Mouse (Mus musculus) hematopoietic stem cell, adult 5-6 weeks (primary cell): Measurements from ENCODE around the gene Pcyox1. TPM values are rescaled to one million over a fixed set of nuclear protein-coding genes. Genes with fewer than 3 reads are reported as not detected.
A peak's percentile ranks its signal among the peaks of the same experiment; 100 is the strongest.
"Not testable (repeated sequence)": the region's sequence is repeated elsewhere in the genome, so short reads cannot be mapped to it uniquely, and the experiment has no call there.

Source experiments
- ATAC-seq, 2 experiments: fragments of 125-278 bp in 1 of 2; replicated peaks in 1 of 2; 2 replicates each; pipeline ENCODE4 v1.8.0; 2016 to 2017; ENCODE audit warnings: inconsistent platforms in 2 of 2, mild to moderate bottlenecking in 2 of 2, moderate number of reproducible peaks in 2 of 2, low read depth in 1 of 2, moderate TSS enrichment in 1 of 2; ENCODE audit not compliant: low FRiP score in 2 of 2, poor library complexity in 2 of 2, severe bottlenecking in 2 of 2, insufficient read depth in 1 of 2, low TSS enrichment in 1 of 2
- total RNA-seq: library from RNA; stranded (forward); fragments of 172-1452, 232-1000 nt; gene quantifications from 2 replicates; pipeline ENCODE4 v1.2.3, GENCODE M21; 2017

The Pcyox1 gene
- total RNA-seq, 1 experiment from 2014 or later, result 57.0 TPM

GRCm38 (mm10) chr6:86402681-86403607 lies 6.0 kb upstream of the Pcyox1 start:
- ATAC-seq, result no peak

DNA sequence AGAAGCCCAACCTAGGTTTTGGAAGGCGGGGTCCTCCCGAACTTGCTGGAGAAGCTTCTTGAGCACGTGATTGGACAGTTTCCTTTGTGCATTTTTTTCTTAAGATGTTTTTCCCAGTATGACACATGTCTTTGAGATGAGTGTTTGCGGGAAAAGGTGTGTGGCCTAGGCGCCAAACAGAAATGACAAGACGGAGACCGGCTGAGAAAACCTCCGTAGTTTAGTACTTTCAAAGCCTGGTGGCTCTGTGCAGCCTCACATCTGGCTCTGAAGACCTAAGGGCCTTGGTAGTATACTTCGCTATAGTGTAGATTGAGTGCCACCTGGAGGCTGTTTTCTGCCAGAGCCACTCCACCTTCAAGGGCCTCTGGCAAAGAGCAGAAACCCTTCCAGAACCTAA lies 4.0 kb upstream of the Pcyox1 start:
- peak; percentile 52 to 66 for ATAC-seq

- no peak for ATAC-seq
Observed at GRCm38 (mm10) chr6:86399995-86400394, 3.0 kb upstream of the Pcyox1 start.

GRCm38 (mm10) chr6:86398986-86399385 lies 2.0 kb upstream of the Pcyox1 start:
- ATAC-seq, result no peak

GRCm38 (mm10) chr6:86397257-86397980 lies 465 bp upstream of the Pcyox1 start:
- peak; percentile 5 to 9 for ATAC-seq

DNA sequence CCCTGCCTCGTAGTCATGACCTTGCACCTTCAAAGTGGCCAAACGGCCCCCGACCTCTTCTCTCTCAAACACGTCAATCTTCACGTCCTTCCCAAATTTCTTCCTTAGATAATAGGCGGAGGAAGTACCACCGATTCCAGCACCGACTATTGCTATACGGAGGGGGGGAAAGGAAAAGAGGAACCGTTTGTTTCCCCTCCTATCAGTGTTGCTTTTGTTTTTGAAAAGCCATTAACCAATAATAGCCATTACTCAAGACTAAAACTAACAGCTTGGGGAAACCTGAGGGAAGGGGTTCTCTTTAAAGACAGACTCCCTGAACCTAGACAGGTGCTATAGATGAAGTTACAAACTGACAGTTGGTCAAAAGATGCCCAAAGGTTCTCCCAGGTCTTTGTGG lies 985 bp downstream of the Pcyox1 start:
- no peak for ATAC-seq

GRCm38 (mm10) chr6:86395021-86395420 lies 1.9 kb downstream of the Pcyox1 start:
- ATAC-seq, result no peak

DNA sequence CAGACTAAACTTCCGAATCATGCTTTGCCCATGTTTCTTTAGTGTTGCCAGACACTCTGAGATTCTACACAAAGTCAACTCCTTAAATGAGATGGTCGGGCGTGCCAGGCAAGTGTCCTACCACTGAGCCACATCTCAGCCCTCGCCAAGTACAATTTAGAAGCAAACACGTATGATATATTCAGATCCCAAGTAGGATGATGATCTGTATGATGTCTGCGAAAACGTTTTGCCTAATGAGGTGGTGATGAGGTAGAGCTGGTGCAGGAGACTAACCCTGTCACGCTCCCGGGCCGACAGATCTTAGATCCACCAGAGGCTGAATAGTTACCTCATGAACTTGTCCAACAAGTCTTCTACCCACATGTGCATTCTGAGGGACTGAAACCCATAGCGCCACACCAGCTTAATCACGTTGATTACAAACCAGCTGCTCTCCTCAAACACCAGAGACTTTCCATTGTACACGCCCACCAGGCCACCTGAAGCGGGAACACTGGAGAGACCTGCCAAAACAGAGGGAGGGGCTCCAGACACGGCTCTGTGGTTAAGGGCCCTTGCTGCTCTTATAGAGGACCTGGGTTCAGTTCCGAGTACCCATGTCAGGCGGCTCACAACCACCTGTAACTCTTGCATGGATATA lies 2.8 kb downstream of the Pcyox1 start:
- no peak for ATAC-seq

GRCm38 (mm10) chr6:86393187-86393586 lies 3.8 kb downstream of the Pcyox1 start:
- ATAC-seq, result no peak

DNA sequence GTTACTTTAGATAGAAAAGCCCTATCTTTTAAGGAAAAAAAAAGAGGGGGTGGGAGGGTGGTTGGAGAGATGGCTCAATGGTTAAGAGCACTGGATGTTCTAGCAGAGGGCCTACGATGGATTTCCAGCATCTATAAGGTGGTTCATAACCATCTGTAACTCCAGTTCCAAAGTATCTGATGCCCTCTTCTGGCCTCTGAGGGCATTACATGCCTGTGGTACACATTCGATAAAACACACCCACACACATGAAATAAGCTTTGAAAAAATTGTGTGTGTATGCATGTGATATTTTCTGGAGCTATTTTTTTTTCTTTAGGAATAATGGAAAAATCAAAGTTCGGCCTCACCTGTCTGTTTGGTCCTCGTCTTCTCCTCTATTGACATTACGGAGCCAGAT lies 5.6 kb downstream of the Pcyox1 start:
- no peak for ATAC-seq

- no peak for ATAC-seq
Observed at GRCm38 (mm10) chr6:86388461-86388860, 8.5 kb downstream of the Pcyox1 start.

DNA sequence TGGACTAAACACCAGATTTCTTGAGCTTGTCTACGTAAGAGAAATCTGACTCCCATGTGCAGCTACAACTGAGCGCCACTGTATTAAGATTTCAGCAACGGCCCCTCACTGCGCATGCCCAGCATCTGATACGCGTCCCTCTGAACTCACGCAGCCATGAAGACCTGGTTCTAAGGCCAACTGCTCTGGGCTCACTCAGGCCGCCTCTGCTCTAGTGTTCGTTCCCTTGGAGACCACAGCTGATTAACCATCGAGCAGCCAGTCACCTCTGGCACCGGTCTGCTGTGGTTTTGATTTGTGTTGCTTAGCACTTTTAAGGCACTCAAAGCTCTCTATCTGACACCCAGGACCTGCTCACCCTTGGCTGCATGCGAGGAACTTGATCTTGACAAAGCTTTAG lies 9.6 kb downstream of the Pcyox1 start:
- ATAC-seq, result no peak

DNA sequence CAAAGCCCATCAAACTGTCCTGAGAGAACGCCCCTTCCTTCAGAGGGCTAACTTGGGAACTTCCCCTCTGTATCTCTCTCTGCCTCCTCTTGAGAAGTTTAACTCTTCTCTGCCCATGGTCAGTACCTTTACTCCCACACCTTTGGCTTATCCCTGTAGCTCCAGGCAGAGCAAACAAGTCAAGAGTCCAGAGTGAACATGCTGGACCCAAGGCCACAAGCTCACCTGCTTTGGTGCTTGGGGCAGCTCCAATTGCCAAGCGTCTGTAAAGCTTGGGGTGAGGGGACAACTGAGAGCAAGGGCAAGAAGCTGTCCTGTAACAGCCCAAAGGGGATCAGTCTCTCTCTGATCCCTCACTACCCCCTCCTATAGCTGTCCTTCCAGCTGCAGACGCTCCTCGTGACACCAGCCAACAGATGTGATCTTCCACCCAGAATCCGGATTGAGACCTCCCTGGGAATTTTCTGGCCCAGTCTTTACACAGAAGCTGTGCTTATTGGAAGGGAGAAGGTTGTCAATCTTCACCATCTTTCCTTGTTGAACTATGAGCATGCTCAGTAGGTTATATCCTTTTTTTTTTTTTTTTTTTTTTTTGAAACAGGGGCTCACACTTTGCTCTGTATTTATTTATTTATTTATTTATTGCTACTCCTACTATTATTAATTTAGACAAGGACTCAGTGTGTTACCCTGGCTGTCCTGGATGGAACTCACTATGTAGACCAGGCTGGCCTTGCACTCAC lies 11.4 kb downstream of the Pcyox1 start:
- no peak for ATAC-seq

GRCm38 (mm10) chr6:86384692-86385091 lies 12.3 kb downstream of the Pcyox1 start:
- ATAC-seq, result no peak

DNA sequence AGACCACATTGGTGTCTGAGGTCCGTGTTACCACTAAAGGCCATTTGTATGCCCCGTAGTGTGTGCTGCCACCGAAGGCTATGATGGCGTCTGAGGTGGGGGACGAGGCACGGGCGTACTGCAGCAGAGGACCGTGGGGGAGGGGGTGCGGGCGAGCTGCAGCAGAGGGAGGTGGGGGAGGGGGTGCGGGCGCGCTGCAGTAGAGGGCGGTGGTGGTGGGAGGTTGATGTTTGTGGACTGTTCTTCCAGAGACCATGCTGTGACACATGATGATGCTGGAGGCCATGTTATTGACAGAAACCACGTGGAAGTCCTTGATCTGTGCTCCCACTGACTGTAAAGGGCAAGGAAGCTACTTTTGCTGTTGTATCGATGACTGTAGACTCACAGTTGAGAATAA lies 13.6 kb downstream of the Pcyox1 start:
- ATAC-seq, result no peak

GRCm38 (mm10) chr6:86382551-86382950 lies 14.4 kb downstream of the Pcyox1 start:
- no peak for ATAC-seq

DNA sequence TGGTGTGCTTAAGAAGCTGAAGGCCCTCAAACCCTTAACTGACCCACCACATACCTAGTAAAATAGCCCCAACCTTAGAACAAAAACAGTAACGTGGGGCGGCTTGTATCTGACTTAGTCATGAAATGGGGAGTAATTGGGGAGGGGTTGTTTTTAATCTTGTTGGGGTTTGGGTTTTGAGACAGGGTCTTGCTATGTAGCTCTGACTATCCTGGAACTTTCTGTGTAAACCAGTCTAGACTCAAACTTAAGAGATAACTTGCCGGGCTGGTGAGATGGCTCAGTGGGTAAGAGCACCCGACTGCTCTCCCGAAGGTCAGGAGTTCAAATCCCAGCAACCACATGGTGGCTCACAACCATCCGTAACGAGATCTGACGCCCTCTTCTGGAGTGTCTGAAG lies 16.8 kb downstream of the Pcyox1 start:
- not testable (repeated sequence) for ATAC-seq
